Mouse (Mus musculus) olfactory bulb, adult 2 months (tissue): ENCODE measurements around the gene Wsb2.

Experiments used
- CTCF ChIP-seq: fragments of 200-500 bp; IDR thresholded peaks from 2 replicates; pipeline ENCODE4 v1.5.1; 2012; ENCODE audit warnings: low read depth, mild to moderate bottlenecking, low read length, moderate library complexity; ENCODE audit not compliant: insufficient read depth
- POLR2A ChIP-seq: fragments of 200-500 bp; IDR thresholded peaks from 2 replicates; pipeline ENCODE4 v1.6.1; 2012; ENCODE audit warnings: mild to moderate bottlenecking, low read depth, low read length, moderate library complexity; ENCODE audit not compliant: insufficient read depth

- TF ChIP-seq CTCF (no peak), POLR2A (no peak)
Measured at GRCm38 (mm10) chr5:117367206-117367605, 10.1 kb downstream of the Wsb2 start.
